Mouse (Mus musculus) urinary bladder, postnatal 14 days (tissue): Measurements from ENCODE around the gene Fn1.

ENCODE experiments used
- DNase-seq: peaks from one replicate; pipeline ENCODE4 v3.0.0; 2021; ENCODE audit warnings: low spot score

The Fn1 gene

GRCm38 (mm10) chr1:71650741-71651140, 2.3 kb downstream of the Fn1 start:
- DNase-seq: no peak

- DNase-seq: no peak
Observed at GRCm38 (mm10) chr1:71648166-71648565, 4.8 kb downstream of the Fn1 start.

- DNase-seq: no peak
Observed at GRCm38 (mm10) chr1:71646774-71647173, 6.2 kb downstream of the Fn1 start.

- DNase-seq: no peak
Observed at GRCm38 (mm10) chr1:71645999-71646398, 7.0 kb downstream of the Fn1 start.

GRCm38 (mm10) chr1:71645466-71645865, 7.5 kb downstream of the Fn1 start:
- no peak for DNase-seq

- DNase-seq: no peak
Observed at GRCm38 (mm10) chr1:71642794-71643193, 10.2 kb downstream of the Fn1 start.

GRCm38 (mm10) chr1:71641206-71641605, 11.8 kb downstream of the Fn1 start:
- no peak for DNase-seq

- no peak for DNase-seq
Observed at GRCm38 (mm10) chr1:71640157-71640556, 12.8 kb downstream of the Fn1 start.

- DNase-seq: no peak
Observed at GRCm38 (mm10) chr1:71636665-71637064, 16.3 kb downstream of the Fn1 start.

- DNase-seq: no peak
Observed at GRCm38 (mm10) chr1:71636116-71636515, 16.9 kb downstream of the Fn1 start.

GRCm38 (mm10) chr1:71635101-71636014, 17.6 kb downstream of the Fn1 start:
- DNase-seq: no peak

GRCm38 (mm10) chr1:71634471-71634981, 18.5 kb downstream of the Fn1 start:
- DNase-seq: no peak

- DNase-seq: no peak
Observed at GRCm38 (mm10) chr1:71632387-71632786, 20.6 kb downstream of the Fn1 start.

GRCm38 (mm10) chr1:71631811-71632210, 21.2 kb downstream of the Fn1 start:
- DNase-seq: no peak

GRCm38 (mm10) chr1:71630243-71630642, 22.8 kb downstream of the Fn1 start:
- DNase-seq: no peak

GRCm38 (mm10) chr1:71623625-71624024, 29.4 kb downstream of the Fn1 start:
- no peak for DNase-seq

- DNase-seq: no peak
Observed at GRCm38 (mm10) chr1:71621526-71621925, 31.5 kb downstream of the Fn1 start.

GRCm38 (mm10) chr1:71614545-71615246, 38.3 kb downstream of the Fn1 start:
- DNase-seq: no peak

GRCm38 (mm10) chr1:71612256-71612655, 40.7 kb downstream of the Fn1 start:
- no peak for DNase-seq

GRCm38 (mm10) chr1:71609916-71610315, 43.1 kb downstream of the Fn1 start:
- no peak for DNase-seq

- DNase-seq: no peak
Observed at GRCm38 (mm10) chr1:71609057-71609775, 43.8 kb downstream of the Fn1 start.

- DNase-seq: no peak
Observed at GRCm38 (mm10) chr1:71606600-71607325, 46.2 kb downstream of the Fn1 start.
